Mouse (Mus musculus) gastrocnemius, adult 18-20 months (tissue): ENCODE measurements around the gene Adgrl3. TPM values are rescaled to one million over a fixed set of nuclear protein-coding genes. Genes with fewer than 3 reads are reported as not detected.

Source experiments
- DNase-seq: peaks from one replicate; pipeline ENCODE4 v3.0.0; 2021; ENCODE audit warnings: low spot score
- total RNA-seq, 2 experiments: library from RNA; stranded (reverse); gene quantifications; 2 replicates each; pipeline ENCODE4 v1.2.3; 2021

Adgrl3 gene
- total RNA-seq, 2 experiments from 2014 or later = 0.57 to 0.59 TPM

DNA sequence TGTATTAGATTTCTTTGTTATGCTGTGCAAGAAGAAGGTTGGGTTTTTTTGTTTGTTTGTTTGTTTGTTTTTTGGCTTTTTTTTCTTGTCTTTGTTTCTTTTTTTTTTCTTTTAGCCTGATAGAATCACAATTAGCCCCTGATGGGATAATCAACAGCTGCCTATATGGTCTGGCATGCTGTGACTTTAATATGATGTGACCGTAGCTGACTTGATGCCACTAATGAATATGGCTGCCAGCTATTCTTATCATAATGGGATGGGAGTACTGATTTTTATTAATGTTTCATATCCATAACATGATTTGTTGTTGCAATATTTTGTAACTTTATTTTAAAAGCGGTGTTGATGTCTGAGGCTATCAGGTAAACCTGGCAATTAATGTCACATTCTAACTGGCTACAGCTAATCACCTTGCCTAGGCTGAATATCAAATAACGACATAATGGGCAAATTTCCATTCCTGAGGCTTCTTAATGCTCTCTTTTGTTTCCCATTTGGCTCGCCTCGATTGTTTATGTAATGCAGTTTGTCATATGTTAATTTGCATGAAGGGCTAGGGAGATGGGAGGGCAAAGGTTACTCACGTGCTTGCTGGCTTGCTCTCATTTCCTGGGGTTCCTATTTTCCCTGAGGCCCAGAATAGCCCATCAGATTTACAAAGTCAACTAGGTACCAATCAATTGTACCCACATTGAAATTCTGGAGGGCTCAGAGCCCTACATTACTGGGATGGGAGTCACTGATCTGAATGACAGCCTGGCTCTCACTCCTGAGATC lies 641.9 kb downstream of the Adgrl3 start:
- no peak for DNase-seq

DNA sequence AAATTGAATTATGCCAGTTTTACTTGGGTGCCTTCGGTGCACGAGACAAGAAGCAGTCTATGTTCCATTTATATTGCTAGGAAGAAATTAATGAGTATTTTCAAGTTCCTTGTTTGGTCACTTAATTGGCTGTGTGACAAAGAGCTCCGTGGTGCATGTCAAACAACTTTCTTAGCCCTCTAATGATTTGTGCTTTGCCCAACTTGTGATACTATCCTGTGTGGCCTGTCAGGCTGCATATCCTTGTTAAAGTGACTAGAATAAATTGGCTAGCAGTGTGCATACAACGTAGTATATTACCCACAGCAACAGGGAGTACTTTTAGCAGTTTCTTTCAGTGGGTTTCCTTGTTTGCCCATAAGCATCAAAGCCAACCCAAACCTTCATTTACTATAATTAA lies 651.1 kb downstream of the Adgrl3 start:
- DNase-seq = no peak

DNA sequence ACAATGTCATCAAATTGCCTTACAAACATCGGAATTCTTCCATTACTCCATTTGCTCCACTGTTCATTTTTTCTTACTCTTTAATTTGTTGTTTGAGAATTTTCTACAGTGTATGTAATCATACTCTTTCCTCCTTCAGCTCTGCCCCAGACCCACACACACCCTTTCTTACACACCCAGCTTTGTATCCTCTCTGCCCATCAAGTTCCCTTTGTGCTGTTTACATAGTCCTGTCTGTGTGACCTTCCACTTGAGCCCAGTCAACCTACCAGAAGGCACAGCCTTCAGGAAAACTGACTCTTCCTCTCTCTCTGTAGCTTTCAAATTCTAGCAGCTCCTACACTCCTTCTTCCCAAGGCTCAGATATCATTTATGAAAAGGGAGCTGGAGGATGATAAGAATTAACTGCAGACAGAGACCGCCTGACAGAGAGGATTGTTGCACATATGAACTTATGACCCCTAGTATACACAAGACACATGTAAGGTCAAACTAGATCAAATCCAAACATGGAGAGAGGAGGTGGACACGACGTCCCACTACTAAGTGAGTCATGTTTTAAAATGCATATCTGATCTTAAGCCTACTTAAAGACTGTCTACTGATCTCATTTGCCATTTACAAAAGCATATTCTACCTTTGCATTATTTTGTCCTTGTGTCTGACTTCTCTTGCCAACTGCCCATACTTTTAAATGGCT lies 654.5 kb downstream of the Adgrl3 start:
- DNase-seq = no peak

DNA sequence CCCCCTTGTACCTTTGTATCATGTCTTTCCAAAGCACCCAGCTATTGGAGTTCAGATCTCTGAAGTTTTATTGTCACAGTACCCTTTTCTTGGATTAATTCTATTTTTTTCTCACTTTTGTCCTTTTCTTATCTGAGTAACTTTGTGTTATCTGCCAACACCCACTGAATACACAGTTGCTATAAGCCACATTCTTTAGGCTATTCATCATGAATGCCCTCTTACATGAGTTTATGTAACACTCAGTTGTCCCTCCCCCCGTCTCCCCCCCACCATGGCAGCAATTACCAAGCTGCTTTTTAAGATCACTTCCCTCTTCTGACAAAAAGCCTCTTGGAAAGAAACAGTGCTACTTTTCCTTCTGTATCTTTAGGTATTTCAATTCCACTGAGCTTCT lies 655.0 kb downstream of the Adgrl3 start:
- no peak for DNase-seq

DNA sequence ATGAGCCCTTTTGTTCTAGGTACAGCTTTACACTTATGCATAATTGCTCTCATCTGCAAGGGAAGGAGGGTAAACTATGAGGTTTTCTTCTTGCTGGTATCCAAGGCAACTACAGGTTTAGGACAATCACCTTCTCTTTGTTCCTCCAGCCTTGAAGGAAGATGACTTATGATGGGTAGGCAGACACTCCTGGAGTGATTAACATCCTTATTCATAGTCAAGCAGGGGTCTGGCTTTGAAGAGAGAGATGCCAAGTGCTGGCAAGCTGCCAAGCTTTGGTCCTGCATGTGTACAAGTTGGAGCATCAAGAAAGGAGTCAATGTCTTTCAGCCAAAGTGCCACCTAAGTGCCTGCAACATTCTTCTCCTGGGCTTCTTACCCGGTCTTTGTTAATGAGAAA lies 657.0 kb downstream of the Adgrl3 start:
- no peak for DNase-seq

DNA sequence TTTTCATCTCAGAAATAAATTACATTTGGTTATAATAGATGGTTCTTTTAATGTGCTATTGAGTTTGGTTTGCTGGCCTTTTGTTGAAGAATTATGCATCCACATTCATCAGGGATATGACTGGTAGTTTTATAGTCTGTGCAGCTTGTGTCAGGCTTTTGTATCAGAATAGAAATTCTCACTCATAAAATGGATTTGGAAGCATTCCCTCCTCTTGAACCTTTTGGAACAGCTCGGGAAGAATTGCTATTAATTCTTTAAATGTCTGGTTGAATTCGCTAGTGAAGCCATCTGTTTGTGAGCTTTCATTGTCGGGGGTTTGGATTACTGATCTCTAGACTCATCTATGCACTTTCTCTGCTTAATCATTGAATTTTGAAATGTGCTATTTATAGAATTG lies 666.3 kb downstream of the Adgrl3 start:
- DNase-seq = no peak

DNA sequence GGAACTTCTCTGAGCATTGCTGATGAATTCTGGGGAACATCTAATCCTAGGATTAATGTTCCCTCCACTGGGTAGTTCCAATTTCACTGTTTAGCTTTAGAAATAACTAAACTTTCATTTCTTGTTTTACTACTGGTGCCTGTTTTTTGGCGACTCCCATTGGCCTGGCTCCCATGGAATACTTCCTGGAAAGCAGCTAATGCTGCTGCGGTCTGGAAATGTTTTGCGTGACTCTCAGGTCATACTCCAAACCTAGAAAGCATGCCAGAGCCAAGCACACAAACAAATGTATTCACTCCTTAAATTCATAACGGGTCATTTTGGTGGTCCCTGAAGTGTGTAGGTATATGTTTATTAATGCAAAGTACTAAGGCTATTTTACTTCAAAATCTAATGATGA lies 666.9 kb downstream of the Adgrl3 start:
- DNase-seq = no peak

DNA sequence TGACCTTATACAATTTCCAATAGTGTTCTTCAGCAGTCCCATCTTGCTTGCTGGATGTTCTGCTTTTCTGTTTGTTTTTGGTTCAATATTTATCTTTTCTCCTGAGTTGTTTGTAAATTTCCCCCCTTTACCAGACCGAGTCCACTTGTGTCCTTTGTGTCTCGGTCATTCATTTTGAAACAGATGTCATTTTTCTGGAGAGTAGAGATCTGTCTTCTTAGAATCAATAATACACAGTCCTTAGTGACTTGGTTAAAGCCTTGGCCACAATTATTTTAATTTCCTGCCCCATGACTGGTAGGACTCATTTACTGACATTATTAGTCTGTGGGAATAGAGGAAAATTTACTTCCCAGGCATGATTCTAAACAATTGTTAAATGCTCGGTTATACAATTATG lies 709.7 kb downstream of the Adgrl3 start:
- DNase-seq = no peak

DNA sequence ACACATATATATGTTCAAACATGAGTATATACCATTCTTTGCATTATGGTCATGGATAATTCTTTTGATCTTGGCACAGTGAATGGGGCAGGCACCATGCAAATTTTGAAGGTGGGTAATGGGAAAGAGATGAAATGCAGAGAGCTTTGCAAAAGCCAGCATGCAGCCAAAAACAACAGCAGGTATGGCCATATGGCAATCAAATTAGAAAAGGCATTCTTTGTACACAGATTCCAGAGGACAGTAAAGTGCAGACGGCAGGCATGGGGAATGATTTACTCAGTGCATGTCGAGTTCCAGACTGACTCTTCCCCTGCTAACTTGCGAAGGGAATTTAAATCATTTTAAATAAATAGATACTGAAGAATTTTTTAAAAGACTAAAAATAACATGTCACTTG lies 716.1 kb downstream of the Adgrl3 start:
- no peak for DNase-seq

DNA sequence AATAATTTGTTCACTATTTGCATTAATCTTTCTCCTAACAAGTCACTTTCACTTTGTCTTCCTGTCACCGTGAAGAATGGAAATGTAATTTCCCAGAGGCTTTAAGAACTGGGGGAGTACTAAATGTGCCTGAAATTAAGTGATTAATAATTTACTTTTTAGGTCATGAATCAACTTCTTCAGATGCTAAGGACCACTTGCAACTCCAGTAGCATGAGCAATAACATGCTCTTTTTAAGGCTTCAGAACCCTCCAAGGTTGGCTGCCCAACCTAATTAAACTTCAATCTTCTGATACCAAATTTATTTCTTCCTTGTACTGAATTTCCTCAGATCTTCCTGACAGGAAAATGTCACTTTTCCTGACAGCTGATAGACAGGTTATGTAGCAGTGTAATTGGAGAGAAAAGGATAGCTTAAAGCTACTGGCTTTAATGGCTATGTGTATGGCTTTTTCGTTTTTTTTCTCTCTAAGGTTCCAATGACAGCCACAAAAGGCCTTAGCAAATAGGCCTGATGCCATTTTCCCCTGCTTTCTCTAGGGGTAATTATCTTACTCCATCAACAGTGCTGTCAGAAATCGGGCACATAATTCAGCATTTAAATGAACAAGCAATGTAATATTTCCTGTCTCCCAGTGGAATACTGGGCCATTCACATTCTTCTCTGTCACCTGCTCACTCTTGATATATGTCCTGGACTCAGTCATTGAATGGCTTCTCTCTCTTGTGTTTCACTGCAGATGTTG lies 718.5 kb downstream of the Adgrl3 start:
- DNase-seq = no peak

DNA sequence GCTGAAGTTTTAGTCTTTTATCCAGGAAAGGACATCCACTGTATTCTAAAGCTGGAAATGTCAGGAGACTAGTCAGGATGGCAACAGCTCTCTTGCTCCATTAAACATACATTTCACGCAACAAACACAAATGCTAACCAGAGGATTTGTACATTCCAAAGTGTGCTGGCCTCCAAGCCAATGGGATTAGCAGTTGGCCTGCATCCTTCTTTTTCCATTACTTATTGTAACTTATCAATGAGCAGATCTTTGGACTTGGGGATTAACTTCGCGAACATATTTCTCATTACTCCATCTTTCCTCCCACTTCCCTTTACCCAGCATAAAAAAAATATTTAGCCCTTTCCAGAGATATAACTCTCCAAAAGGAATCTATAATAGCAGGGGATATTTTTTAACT lies 732.5 kb downstream of the Adgrl3 start:
- no peak for DNase-seq

DNA sequence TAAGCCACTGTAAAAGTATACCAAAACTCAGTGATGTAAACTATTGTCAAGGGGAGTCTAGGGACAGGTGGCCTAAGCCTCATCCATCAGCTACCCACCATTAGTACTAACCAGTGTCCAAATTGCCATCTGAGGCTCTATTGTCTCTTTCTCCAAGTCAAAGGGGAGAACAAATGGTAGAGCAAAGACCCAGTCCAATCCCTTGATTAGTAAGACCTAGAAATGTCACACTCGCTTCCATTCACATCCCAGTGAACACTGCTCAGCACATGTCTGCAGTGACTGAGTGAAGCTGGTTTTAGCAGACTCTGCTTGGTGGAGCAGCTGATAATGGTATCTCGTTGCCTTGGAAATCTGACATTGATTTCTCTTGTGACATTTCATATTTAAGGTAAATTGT lies 735.8 kb downstream of the Adgrl3 start:
- no peak for DNase-seq

DNA sequence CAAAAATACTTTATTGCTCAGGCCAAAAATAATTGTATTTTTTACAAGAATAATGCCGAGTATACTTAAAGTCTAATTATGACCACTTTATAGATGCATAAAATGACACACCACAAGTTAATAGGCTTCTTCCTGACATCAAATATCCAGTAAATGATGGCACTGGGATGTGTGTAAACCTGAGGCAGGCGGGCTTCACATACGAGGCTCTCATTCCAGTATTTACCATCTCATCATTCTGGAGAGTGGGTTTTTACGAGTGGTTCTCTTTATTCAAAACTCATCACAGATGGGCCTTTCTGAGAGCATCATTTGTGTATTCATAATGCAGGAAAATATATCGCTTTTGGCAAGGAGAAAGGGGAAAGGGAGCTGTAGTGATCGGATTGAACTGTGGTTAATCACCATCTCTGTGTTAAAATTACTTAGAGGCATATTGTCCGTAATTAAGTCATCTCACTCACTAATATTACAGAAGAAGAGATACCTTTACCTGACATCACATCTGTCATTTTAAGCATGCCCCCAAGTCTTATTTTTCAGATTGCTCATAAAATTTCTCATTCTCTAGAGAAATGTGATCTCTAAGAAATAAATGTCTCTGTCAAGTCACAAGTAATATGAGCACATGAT lies 737.3 kb downstream of the Adgrl3 start:
- no peak for DNase-seq

DNA sequence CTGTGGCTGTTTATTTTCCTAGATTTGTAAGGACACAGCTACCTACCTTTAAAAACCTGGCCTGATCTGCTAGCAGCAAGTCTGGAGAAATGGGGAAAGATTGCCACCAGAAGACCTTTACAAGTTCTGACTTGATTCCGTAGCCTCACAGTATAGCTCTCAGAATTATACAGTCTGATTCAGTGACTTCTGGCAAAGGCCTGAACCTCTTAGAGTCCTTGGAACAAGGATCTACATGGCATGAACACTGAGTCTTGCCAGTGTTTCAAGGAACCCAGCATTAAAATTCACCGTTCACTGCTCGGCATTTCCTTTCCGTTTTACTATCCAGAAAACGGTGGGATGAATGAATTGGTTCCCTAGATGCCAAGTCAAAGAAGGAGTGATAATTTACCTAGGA lies 756.3 kb downstream of the Adgrl3 start:
- no peak for DNase-seq

DNA sequence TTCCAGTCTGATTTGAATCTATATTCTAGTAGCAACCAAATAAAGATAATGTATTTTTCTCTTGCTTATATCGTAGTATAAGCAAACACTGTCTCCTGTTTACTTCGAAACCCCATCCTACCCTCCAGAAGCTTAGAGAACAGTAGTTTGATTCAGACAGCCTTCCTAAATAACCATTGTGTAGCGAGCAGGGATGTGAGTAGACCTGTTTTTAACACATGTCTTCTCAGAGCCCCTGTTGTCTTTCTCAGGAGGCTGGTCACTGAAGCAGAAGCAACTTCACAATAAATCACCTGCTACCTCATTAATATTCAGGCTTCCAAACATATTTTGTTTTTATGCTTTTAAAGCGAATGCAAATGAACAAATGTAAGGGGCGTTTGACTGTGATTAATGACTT lies 756.8 kb downstream of the Adgrl3 start:
- no peak for DNase-seq

DNA sequence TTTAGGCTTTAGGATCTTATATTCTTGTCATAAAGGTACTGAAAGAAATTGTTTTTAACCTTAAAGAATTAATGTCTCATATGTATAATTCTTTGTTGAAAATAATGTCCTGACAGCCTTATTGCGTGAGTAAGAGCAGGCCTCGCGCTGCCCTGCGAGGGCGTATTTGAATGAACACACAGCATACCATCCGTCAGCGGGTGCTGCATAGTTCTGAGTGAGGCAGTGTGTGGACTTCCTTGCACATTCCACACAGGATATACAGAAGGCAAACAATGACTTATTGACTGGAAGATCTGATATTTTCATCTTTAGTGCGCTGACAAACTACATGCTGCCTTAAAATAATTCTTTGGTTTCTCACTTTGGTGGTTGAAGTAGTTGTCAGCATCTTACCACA lies 764.8 kb downstream of the Adgrl3 start:
- DNase-seq = no peak

DNA sequence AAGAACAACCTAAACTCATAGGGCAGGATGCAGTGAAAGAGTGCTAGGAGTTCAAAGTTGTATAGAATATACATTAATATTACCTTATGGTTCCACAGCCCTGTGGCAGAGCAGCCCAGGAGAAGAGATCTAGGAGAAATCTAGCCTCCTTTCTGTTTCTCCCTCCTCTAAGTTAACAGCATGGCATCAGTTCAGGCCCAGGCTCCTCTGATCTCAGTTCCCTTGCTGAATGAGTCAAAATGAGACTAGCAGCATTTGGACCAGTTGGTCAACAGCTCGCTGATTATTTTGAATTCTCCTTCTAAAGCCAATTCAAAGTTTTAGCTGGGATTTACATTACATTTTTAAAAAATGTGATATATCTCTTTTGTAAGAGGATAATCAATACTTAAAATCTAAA lies 770.8 kb downstream of the Adgrl3 start:
- no peak for DNase-seq

DNA sequence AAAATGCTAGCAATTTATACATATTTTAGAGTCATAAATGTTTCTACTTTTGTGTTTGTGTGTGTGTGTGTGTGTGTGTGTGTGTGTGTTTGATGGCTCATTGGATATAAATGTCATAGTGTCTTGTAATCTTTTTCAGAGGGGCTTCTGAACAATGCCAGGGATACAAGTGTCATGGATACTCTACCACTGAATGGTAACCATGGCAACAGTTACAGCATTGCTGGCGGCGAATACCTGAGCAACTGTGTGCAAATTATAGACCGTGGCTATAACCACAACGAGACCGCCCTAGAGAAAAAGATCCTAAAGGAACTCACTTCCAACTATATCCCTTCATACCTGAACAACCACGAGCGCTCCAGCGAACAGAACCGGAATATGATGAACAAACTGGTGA lies 774.2 kb downstream of the Adgrl3 start:
- DNase-seq = no peak

DNA sequence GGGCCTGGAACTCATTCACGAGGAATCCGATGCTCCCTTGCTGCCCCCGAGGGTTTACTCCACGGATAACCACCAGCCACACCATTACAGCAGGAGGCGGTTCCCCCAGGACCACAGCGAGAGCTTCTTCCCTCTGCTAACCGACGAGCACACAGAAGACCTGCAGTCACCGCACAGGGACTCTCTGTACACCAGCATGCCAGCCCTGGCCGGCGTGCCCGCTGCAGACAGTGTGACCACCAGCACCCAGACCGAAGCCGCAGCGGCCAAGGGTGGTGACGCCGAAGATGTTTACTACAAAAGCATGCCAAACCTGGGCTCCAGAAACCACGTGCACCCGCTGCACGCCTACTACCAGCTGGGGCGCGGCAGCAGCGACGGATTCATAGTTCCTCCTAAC lies 774.7 kb downstream of the Adgrl3 start:
- DNase-seq = no peak

DNA sequence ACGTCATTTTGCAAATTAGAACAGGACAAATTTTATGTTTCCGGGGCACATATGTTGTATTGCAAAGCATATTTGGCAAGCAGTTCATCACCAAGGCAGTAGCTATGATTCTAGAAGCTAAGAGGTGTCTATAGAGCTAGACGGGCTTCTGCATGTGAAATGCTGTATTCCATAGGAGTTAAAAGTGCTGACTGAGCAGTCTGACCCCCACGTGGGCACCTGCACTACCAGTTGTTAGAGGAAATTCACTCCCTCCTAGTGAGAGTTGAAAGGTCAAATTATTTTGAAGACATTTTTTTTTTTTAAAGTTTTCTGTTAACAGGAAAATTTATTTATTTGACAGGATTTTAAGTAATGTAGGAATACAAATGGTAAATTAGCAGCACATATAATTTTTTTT lies 776.2 kb downstream of the Adgrl3 start:
- DNase-seq = no peak

DNA sequence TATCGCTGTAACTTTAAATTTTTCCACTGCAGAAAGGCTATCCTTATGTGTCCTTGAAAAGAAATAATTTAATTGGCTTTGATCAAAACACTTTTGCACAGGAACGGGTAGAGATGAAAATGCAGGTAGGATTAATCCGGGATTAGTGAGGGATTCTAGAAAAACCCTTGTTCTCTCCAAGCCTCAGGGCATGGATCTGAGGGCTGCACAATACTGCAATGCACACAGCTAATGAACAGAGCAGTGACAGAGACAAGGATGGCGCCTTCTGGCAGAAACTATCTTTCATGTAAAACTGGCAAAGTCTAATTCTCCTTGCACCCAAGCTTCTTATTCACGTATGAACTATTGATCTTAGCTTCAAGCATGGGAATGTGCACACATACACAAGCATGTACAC lies 791.0 kb downstream of the Adgrl3 start:
- no peak for DNase-seq

DNA sequence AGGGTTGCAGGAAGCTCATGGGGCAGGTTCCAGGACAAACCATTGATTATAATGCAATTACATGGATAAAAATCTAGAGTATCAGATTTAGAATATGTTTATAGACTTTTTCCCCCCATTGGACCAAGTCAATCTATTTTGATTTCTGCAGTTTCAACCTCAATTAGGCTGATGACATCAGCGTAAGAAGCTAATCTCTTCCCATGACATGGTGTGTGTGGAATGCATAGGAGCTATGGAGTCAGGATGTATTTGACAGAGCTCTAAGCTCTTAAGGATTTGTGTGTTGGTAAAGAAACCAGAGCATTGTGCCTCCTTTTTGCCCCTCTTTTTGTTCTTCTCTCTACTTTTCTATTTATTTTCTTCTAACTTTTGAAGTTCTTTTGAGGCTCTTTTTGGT lies 812.1 kb downstream of the Adgrl3 start:
- no peak for DNase-seq
